Mouse (Mus musculus): ENCODE data around the gene Flnc.

GRCm38 (mm10) chr6:29431473-29431872 is 1.6 kb upstream of the Flnc start:
- TF ChIP-seq GATA1 (IDR thresholded peaks at IDR 0.05; ENCODE audit: borderline replicate concordance, low read length), result no peak
- no peak for TF ChIP-seq FLI1 (IDR thresholded peaks at IDR 0.05; ENCODE audit: low read length)

All from megakaryocyte, embryonic 14.5 days (primary cell).